Mouse (Mus musculus) C2C12 (cell line): ENCODE measurements around the gene Grid2.

ENCODE experiments used
- CEBPB ChIP-seq: IDR thresholded peaks from one replicate; pipeline ENCODE4 v1.6.1; 2011; ENCODE audit warnings: low read depth, mild to moderate bottlenecking, control low read depth, moderate library complexity
- CTCF ChIP-seq: IDR thresholded peaks from one replicate; pipeline ENCODE4 v1.5.1; 2011; ENCODE audit not compliant: control insufficient read depth, insufficient read depth, insufficient read length
- MAX ChIP-seq: IDR thresholded peaks from one replicate; pipeline ENCODE4 v1.6.1; 2011; ENCODE audit warnings: mild to moderate bottlenecking, control low read depth

DNA sequence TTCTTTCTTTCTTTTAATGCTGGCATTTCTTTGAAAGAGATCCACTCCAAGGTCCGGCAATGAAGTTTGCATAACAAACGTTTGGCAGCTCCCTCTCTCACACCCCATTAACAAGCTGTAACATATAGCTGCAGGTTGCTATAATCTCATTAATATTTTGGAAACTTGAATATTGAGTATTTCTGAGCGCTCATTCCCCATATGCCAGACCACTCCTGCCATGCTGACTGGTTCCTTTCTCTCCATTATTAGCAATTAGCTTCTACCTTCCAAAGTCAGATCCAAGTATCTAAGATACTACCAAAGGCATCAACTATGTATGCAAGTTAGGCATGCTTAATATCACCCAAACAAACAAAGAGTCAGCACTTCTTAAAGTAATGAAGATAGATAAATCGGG, 1477.6 kb downstream of the Grid2 start:
- no peak for TF ChIP-seq MAX
- TF ChIP-seq CTCF, result no peak
- no peak for TF ChIP-seq CEBPB
